Mouse (Mus musculus) stomach, postnatal 0 days (tissue): ENCODE results near the gene Polr3g.

ENCODE experiments used
- CTCF ChIP-seq: IDR thresholded peaks from 2 replicates; pipeline ENCODE4 v1.5.1; 2016; ENCODE audit warnings: antibody characterized with exemption, low read depth, mild to moderate bottlenecking, moderate library complexity
- EP300 ChIP-seq: optimal IDR thresholded peaks from 2 replicates; pipeline ENCODE3; 2016; ENCODE audit warnings: antibody characterized with exemption

- no peak for TF ChIP-seq CTCF
- no peak for TF ChIP-seq EP300
Measured at GRCm38 (mm10) chr13:81684258-81684657, 26.6 kb downstream of the Polr3g start.
